Mouse (Mus musculus): Measurements from ENCODE around the gene Rsad2. TPM values are rescaled to one million over a fixed set of nuclear protein-coding genes. Genes with fewer than 3 reads are reported as not detected.
"Not testable (repeated sequence)": the region's sequence is repeated elsewhere in the genome, so short reads cannot be mapped to it uniquely, and the experiment has no call there.

Rsad2 gene
- polyA plus RNA-seq, 1 experiment from 2014 or later, result 0.74 TPM

DNA sequence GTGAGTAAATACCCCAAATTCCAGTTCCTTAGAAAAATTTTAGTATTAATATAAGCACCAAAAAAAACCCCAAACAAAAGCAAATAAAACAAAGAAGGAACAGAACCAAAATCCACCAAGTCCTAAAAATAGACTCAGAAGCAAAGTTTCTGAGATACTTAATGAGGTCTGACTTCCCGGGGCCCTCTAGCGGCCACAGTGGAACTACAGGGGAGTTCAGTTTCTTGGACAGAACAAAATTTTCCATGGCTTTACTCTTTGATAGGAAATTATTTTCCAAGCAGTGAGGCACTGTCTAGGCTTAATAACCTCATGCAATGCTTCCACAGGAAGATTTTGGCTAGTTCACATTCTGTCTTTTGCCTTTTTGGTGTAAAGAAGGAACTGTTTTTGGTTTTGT, 12.2 kb downstream of the Rsad2 start:
- no peak overlapping the region for H3K4me3 ChIP-seq
- 1% methylated on average over 2 of the region's 2 CpGs for WGBS
- H3K4me2 ChIP-seq (replicated peaks), result no peak overlapping the region
- no peak for ATAC-seq (ENCODE audit: insufficient number of reproducible peaks, insufficient read depth, low FRiP score, low TSS enrichment)
- H3K27ac ChIP-seq, result no peak overlapping the region
- H3K36me3 ChIP-seq, result no peaks in the 10 kb centered on the region
- no peaks in the 10 kb centered on the region for H3K27me3 ChIP-seq
- H3K9me3 ChIP-seq, result no peaks in the 10 kb centered on the region
- no peak overlapping the region for H3K9ac ChIP-seq
- no peaks in the 10 kb centered on the region for H3K4me1 ChIP-seq

DNA sequence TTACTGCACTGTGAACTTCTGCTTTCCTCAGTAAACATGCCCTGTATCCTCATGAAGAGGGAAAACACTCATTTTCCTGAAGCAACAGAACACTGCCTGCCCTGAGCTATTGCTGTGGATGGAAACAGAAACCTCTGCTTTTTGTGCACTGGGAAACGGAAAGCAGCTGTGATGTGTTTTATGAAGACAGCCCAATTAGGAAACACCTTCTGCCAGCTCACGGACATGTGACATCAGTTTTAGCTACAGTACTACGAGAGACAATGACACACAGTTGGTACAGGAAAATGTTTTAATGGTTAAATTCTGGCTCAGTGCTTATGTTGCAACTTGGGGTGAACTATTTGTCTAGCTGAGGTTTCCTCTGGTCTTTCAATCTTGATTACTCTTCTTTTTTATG, 16.9 kb downstream of the Rsad2 start:
- H3K27me3 ChIP-seq, result no peaks in the 10 kb centered on the region
- no peak overlapping the region for H3K4me2 ChIP-seq (replicated peaks)
- H3K27ac ChIP-seq, result no peak overlapping the region
- no peak for ATAC-seq (ENCODE audit: insufficient number of reproducible peaks, insufficient read depth, low FRiP score, low TSS enrichment)
- no peaks in the 10 kb centered on the region for H3K4me1 ChIP-seq
- no peak overlapping the region for H3K4me3 ChIP-seq
- H3K36me3 ChIP-seq, result no peaks in the 10 kb centered on the region
- H3K9me3 ChIP-seq, result no peaks in the 10 kb centered on the region
- WGBS, result 42% methylated on average over 3 of the region's 3 CpGs
- no peak overlapping the region for H3K9ac ChIP-seq

DNA sequence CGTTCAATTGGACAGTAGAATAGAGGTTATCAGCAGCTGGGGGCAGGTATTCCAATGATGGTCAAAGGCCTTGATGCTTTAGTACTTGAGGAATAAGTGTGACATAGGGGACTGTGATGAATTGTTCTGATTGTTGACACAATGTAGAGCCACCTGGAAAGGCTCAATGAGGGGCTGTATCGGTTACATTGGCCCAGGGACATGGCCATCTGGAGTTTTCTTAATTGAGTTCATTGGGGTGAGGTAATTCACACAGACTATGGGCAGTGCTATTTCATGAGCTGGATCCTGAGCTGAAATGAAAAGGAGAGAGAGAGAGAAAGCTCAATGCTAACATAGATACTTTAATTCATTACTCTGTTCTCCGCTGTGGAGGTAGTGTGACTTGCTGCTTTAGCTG, 18.3 kb downstream of the Rsad2 start:
- H3K4me2 ChIP-seq (replicated peaks), result no peak overlapping the region
- no peaks in the 10 kb centered on the region for H3K9me3 ChIP-seq
- H3K27me3 ChIP-seq, result no peaks in the 10 kb centered on the region
- no peak overlapping the region for H3K9ac ChIP-seq
- H3K4me1 ChIP-seq, result no peaks in the 10 kb centered on the region
- H3K27ac ChIP-seq, result no peak overlapping the region
- H3K36me3 ChIP-seq, result no peaks in the 10 kb centered on the region
- no peak for ATAC-seq (ENCODE audit: insufficient number of reproducible peaks, insufficient read depth, low FRiP score, low TSS enrichment)
- WGBS, result 70% methylated on average over 3 of the region's 3 CpGs
- H3K4me3 ChIP-seq, result no peak overlapping the region

DNA sequence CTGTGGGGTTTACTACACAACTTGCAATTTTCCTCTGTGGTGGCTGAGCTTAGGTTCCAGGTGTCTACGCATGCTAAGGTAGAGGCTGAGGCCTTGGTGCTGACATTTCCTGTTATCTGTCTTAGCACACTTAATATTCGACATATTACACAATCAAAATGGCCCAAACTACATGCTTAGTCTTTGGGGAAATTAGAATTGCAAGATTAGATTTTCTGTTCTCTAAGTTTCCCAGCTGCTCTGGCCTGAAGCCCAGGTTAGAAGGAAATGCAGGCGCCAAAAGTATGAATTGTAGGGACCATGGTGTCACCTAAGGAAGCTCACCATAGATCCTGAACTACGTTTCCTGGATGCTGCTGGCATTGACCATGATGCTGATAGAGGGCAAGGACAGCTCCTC, 19.9 kb downstream of the Rsad2 start:
- Histone ChIP-seq H3K4me2 (replicated peaks) (no peak overlapping the region), H3K27ac (no peak overlapping the region), H3K4me1 (no peaks in the 10 kb centered on the region), H3K9me3 (peaks cover 3% of the 10 kb centered on the region; the same call in 1 of the 2 replicates), H3K9ac (no peak overlapping the region), H3K4me3 (no peak overlapping the region), H3K27me3 (no peaks in the 10 kb centered on the region), H3K36me3 (no peaks in the 10 kb centered on the region)
- ATAC-seq (ENCODE audit: insufficient number of reproducible peaks, insufficient read depth, low FRiP score, low TSS enrichment), result no peak
- 84% methylated on average over 4 of the region's 4 CpGs for WGBS

DNA sequence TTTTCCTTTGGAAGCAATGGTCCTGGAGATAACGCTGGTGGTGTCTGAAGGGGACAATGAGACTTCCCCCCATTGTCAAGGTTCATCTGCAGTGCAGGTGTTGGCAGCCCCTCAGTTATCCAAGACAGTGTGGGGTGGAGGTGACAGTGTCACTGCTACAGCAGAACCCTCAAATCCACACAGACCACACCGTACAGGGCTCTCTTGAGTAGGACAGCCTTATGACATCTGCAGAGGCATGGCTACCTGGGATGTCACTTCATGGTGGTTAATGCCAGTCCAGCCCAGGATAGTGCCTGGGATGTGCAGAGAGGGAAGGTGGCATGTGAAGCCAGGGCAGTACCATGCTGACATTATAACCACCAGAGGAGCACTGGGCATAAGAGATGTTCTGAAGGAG, 27.5 kb downstream of the Rsad2 start:
- H3K27ac ChIP-seq; H3K4me3 ChIP-seq; ATAC-seq (ENCODE audit: insufficient number of reproducible peaks, insufficient read depth, low FRiP score, low TSS enrichment); H3K4me2 ChIP-seq (replicated peaks); H3K4me1 ChIP-seq; H3K27me3 ChIP-seq; H3K36me3 ChIP-seq; H3K9me3 ChIP-seq; H3K9ac ChIP-seq: not testable (repeated sequence)
- 88% methylated on average over 2 of the region's 2 CpGs for WGBS

DNA sequence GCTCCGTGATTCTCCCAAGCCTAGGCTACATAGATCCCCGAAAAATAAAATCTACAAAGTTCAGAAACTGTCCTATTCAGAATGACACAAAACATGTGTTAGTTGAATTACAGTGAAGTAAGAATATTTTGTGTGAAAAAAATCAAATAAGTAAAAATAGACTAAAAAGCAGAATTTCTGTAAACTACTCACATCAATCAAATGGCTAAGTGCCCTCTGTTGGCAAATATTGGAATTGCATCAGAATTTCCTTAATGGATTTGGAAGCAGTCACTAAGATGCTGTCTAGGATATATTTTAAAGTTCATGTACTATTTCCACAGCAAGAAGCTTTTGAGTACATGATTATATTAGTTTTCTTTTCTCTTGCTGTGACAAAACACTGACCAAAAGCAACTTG, 31.4 kb downstream of the Rsad2 start:
- H3K27me3 ChIP-seq, result no peaks in the 10 kb centered on the region
- H3K4me3 ChIP-seq, result no peak overlapping the region
- ATAC-seq (ENCODE audit: insufficient number of reproducible peaks, insufficient read depth, low FRiP score, low TSS enrichment), result no peak
- H3K36me3 ChIP-seq, result no peaks in the 10 kb centered on the region
- no peaks in the 10 kb centered on the region for H3K9me3 ChIP-seq
- WGBS, result 85% methylated on average over 2 of the region's 2 CpGs
- no peak overlapping the region for H3K4me2 ChIP-seq (replicated peaks)
- H3K4me1 ChIP-seq, result no peaks in the 10 kb centered on the region
- no peak overlapping the region for H3K9ac ChIP-seq
- no peak overlapping the region for H3K27ac ChIP-seq

DNA sequence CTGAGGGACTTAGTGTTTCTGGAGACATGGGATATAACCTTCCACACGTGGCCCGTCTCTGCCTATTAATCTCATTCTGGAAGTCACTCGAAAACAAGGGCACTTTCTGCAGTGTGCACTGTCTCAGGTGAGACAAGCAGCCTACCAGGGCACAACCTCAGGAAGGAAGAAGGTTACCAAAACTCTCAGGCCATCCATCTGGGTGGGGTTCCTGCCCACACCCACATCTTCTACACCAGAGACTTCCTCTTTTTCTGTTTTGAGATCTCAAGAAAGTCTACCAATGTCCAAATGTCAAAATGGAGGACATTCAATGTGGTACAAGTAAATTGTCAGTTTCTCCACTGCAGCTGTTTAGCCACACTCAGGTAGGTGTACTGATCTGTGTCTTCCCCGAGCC, 37.9 kb downstream of the Rsad2 start:
- Histone ChIP-seq H3K9me3 (no peaks in the 10 kb centered on the region), H3K27me3 (no peaks in the 10 kb centered on the region), H3K4me1 (peaks cover 8% of the 10 kb centered on the region), H3K4me2 (replicated peaks) (no peak overlapping the region), H3K36me3 (no peaks in the 10 kb centered on the region), H3K4me3 (no peak overlapping the region), H3K27ac (no peak overlapping the region), H3K9ac (no peak overlapping the region)
- WGBS, result 79% methylated on average over 4 of the region's 4 CpGs
- ATAC-seq (ENCODE audit: insufficient number of reproducible peaks, insufficient read depth, low FRiP score, low TSS enrichment), result no peak

DNA sequence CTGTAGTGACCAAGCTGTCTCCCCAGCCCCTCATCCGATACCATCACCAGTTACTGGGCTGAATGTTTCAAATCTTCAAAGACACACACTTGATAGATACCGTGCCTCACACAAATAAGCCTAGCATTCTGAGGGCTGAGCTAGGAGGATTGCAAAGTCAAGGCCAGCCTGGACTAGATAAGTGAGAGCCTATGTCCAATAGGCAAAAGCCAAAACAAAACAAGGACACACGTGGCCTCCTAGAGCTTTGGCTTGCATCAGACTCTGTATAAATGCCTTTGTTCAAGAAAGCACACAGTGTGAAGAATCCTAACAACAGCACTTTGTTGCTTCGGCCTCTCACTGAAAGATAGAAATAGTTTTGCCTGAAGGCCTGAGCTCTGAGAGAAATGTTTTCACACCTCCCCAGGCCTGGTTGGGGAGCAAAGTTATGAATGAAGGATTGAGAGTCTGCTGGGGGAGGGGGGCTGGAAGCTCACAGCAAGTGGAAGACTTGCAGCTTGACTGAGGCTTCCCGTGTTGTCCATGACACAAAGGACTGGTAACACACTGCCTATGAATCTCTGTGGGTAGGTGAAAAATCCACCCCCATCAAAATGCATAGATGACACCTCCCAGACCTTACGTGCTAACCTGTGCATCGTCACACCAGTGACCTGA, 39.5 kb downstream of the Rsad2 start:
- H3K4me3 ChIP-seq, result no peak overlapping the region
- H3K9me3 ChIP-seq, result no peaks in the 10 kb centered on the region
- WGBS, result 60% methylated on average over 7 of the region's 7 CpGs
- no peak for ATAC-seq (ENCODE audit: insufficient number of reproducible peaks, insufficient read depth, low FRiP score, low TSS enrichment)
- no peaks in the 10 kb centered on the region for H3K36me3 ChIP-seq
- H3K27ac ChIP-seq, result no peak overlapping the region
- no peaks in the 10 kb centered on the region for H3K27me3 ChIP-seq
- H3K9ac ChIP-seq, result no peak overlapping the region
- peaks cover 23% of the 10 kb centered on the region for H3K4me1 ChIP-seq
- no peak overlapping the region for H3K4me2 ChIP-seq (replicated peaks)

DNA sequence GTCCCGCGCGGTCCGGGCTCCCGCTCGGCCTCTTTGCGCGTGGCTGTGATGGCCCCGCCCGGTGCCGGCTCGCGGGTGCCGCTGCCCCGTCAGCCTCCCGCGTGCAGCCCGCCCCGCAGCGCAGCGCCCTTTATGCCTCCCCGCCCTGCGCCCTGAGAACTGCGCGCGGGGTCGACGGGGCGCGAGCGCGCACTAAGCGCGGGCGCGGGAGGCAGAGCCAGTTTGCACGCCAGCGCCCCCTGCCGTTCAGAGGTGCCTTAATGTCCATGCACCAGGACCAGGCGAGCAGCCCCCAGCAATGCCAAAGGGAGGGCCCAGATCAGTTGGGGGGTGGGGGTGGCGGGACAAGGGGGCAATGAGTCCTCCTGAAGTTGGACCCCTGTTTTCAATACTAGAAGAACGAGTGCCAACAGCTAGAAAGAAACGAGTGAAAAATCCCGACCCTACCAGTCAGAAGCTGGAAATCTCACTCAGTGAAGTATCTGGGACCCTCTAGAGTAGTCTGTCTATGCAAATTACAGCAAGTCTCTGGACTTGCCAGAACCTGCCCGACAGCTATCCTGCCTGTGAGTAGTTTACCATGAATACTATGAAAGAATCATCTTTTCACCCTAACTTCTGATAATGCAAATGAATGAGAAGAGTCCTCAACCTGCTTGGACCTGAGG, 41.0 kb downstream of the Rsad2 start, which contains the start of gene Rnf144a:
Gene Rnf144a (minus strand): TSS at position 151 of the 668 bp plus-strand sequence.
- Histone ChIP-seq H3K27me3 (no peaks in the 10 kb centered on the region), H3K4me3 (peak within 1 kb of the TSS; percentile 81), H3K9me3 (no peaks in the 10 kb centered on the region), H3K36me3 (no peaks in the 10 kb centered on the region), H3K27ac (peak within 1 kb of the TSS; percentile 82), H3K4me2 (replicated peaks) (peak within 1 kb of the TSS; percentile 88), H3K9ac (peak within 1 kb of the TSS; percentile 95), H3K4me1 (peaks cover 23% of the 10 kb centered on the region)
- WGBS, result under 1% methylated on average over 42 of the region's 45 CpGs
- peak; percentile 86 for ATAC-seq (ENCODE audit: insufficient number of reproducible peaks, insufficient read depth, low FRiP score, low TSS enrichment)

DNA sequence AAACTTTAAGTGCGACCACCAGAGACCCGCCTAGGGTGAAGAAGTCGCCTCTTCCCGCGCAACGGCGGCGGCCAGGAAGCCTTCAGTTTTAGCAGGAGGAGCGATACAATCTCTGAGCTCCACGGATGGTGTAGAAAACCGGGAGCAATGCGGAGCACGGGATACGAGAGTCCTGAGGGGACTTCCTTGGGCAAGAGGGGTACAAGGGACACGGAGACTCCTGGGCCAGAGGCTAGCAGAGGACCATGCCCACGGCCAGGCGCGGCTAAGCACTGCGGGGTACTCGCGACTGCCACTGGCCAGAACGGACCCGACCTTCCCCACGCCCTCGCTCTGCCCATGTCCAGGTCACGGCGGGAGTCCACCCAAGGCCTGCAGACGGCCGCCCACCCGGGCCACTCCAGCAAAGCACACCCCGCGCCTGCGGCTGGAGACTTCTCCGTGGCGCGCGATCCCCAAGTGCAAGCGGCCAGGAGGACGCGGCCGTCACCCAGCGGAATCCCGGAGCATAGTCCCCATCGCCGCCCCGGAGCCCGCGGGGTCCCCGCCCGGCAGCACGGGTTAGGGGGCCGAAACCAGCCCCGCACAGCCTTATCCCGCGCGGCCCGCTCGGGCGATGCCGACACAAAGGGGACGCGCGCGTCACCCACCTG, 41.7 kb downstream of the Rsad2 start:
- Histone ChIP-seq H3K4me2 (replicated peaks) (peak overlapping the region; percentile 88), H3K36me3 (0 out of 2 replicates have a peak, but pooled peaks cover 4% of the 10 kb centered on the region), H3K27me3 (no peaks in the 10 kb centered on the region), H3K27ac (peak overlapping the region; percentile 82), H3K9me3 (no peaks in the 10 kb centered on the region), H3K9ac (peak overlapping the region; percentile 95), H3K4me1 (peaks cover 23% of the 10 kb centered on the region), H3K4me3 (peak overlapping the region; percentile 81)
- WGBS, result under 1% methylated on average over 59 of the region's 64 CpGs
- peak; percentile 85 for ATAC-seq (ENCODE audit: insufficient number of reproducible peaks, insufficient read depth, low FRiP score, low TSS enrichment)

DNA sequence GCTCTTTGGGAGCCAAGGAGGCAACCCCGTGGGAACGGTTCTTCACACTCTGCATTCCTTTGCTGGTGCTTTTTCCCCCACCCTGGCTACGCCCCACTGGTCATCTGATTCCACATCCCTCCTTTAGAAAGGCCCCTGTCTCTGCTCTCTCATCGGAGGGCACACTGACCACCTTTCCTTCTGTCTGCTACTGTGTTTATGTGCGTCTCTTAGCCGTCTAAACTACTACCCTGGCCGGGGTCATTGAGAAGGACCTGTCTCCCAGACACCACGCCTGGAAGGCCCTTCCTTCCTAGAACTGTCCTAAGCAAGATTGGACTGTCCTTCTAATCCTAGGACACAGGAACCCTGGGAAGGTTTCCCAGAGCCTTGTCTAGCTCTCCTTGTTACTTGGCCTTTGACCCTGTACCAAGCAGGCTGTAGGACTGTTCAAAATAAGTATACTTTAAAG, 42.3 kb downstream of the Rsad2 start:
- H3K4me2 ChIP-seq (replicated peaks), result peak overlapping the region; percentile 88
- peak overlapping the region; percentile 82; the same call in 1 of the 2 replicates for H3K27ac ChIP-seq
- H3K4me3 ChIP-seq, result peak overlapping the region; percentile 81
- H3K27me3 ChIP-seq, result no peaks in the 10 kb centered on the region
- 0 out of 2 replicates have a peak, but pooled peaks cover 4% of the 10 kb centered on the region for H3K36me3 ChIP-seq
- WGBS, result 4% methylated on average over 8 of the region's 8 CpGs
- H3K9ac ChIP-seq, result peak overlapping the region; percentile 95
- peaks cover 23% of the 10 kb centered on the region for H3K4me1 ChIP-seq
- no peak for ATAC-seq (ENCODE audit: insufficient number of reproducible peaks, insufficient read depth, low FRiP score, low TSS enrichment)
- H3K9me3 ChIP-seq, result no peaks in the 10 kb centered on the region

DNA sequence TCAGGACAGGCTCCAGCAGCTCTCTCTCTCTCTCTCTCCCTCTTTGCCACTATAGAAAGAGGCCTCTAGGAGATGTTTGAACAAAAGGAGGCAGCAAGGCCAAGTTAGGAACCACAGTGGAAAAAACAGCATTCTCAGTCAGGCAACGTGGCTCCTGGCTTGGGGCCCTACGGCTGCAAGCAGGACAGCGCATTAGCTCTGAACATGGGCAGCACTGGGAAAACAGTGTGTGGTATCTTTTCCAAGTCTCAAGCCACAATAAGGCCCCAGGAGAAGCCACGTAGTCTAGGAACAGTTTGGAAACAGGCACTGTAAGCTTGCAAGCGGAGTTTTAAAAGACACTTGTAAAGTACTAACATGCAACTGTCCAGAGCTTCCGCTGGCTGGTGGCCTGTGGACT, 43.5 kb downstream of the Rsad2 start:
- Histone ChIP-seq H3K36me3 (peaks cover 12% of the 10 kb centered on the region; the same call in 1 of the 2 replicates), H3K4me2 (replicated peaks) (peak overlapping the region; percentile 88), H3K4me1 (peaks cover 23% of the 10 kb centered on the region), H3K27me3 (no peaks in the 10 kb centered on the region), H3K4me3 (peak overlapping the region; percentile 81), H3K9ac (no peak overlapping the region; the same call in 1 of the 2 replicates), H3K9me3 (no peaks in the 10 kb centered on the region), H3K27ac (no peak overlapping the region)
- no peak for ATAC-seq (ENCODE audit: insufficient number of reproducible peaks, insufficient read depth, low FRiP score, low TSS enrichment)
- WGBS, result 69% methylated on average over 6 of the region's 6 CpGs

Measured in embryonic facial prominence, embryonic 12.5 days (tissue).